Mouse (Mus musculus): ENCODE measurements at regions not wholly inside any gene's neighbourhood (a gene's known extent, or its start where the extent isn't known, plus 50 kb on each side); places are given as distances from the start of the nearest gene placed in this dataset.

GRCm38 (mm10) chr11:34153749-34154525 is 54.0 kb downstream of the Foxi1 start:
- no peak for DNase-seq (ENCODE audit: low spot score in 2 of 2)

GRCm38 (mm10) chr11:34149370-34149976 is 51.1 kb upstream of the 4930469K13Rik start:
- DNase-seq (ENCODE audit: low spot score in 2 of 2): peak; percentile 18 to 66
